Mouse (Mus musculus) intestine, embryonic 14.5 days (tissue): ENCODE results near the gene Calcb. TPM values are rescaled to one million over a fixed set of nuclear protein-coding genes. Genes with fewer than 3 reads are reported as not detected.

Experiments
- ATAC-seq: fragments of 200-750 bp; cut with Nextera tagmentation; replicated peaks from 2 replicates; pipeline ENCODE4 v1.8.0; 2017; ENCODE audit warnings: low read depth, moderate number of reproducible peaks, moderate TSS enrichment, moderate library complexity; ENCODE audit not compliant: low FRiP score, low TSS enrichment
- DNase-seq: peaks from one replicate; pipeline ENCODE4 v3.0.0-alpha.2; 2018; ENCODE audit warnings: low spot score
- H3K27ac ChIP-seq: fragments of 300-500 bp; sonication (generic); 2 replicates; pipeline ENCODE4 v1.5.1; 2014; ENCODE audit warnings: low read depth, mild to moderate bottlenecking, control low read depth
- H3K27me3 ChIP-seq: fragments of 300-500 bp; sonication (generic); replicated peaks from 2 replicates; pipeline ENCODE4 v1.6.1; 2014; ENCODE audit warnings: low read length, control low read depth; ENCODE audit not compliant: control insufficient read depth, insufficient read depth
- H3K36me3 ChIP-seq: fragments of 300-500 bp; sonication (generic); 2 replicates; pipeline ENCODE4 v1.6.1; 2014; ENCODE audit warnings: low read length, control low read depth; ENCODE audit not compliant: control insufficient read depth, insufficient read depth
- H3K4me1 ChIP-seq: fragments of 300-500 bp; sonication (generic); replicated peaks from 2 replicates; pipeline ENCODE4 v1.6.1; 2014; ENCODE audit warnings: low read length, control low read depth, mixed read lengths; ENCODE audit not compliant: control insufficient read depth, insufficient read depth
- H3K4me2 ChIP-seq: fragments of 300-500 bp; sonication (generic); 2 replicates; pipeline ENCODE4 v1.6.1; 2014; ENCODE audit warnings: low read length
- H3K4me3 ChIP-seq: fragments of 300-500 bp; sonication (generic); 2 replicates; pipeline ENCODE4 v1.5.1; 2014; ENCODE audit warnings: low read depth, low read length, control low read depth, mixed read lengths
- H3K9ac ChIP-seq: fragments of 300-500 bp; sonication (generic); 2 replicates; pipeline ENCODE4 v1.6.1; 2014; ENCODE audit warnings: mild to moderate bottlenecking, low read length
- H3K9me3 ChIP-seq: fragments of 300-500 bp; sonication (generic); 2 replicates; pipeline ENCODE4 v1.6.1; 2016; ENCODE audit warnings: low read length, control low read depth; ENCODE audit not compliant: control insufficient read depth
- WGBS: fragments of 180-500 bp; shearing (Covaris S2); extraction: QIAGEN DNeasy Blood & Tissue Kit; methylation state at CpG from one replicate; pipeline ENCODE4 v1.1.7; 2014; 5-methylcytosine and 5-hydroxymethylcytosine counted together
- polyA plus RNA-seq: library from polyadenylated mRNA; unstranded; fragments of >200 nt; fragmentation: Nextera tagmentation; extraction: Ambion mirVana; gene quantifications from 2 replicates; pipeline ENCODE4 v1.2.1, GENCODE M21; 2014

Gene Calcb
- polyA plus RNA-seq, 1 experiment from 2014 or later, result 1.3 TPM

DNA sequence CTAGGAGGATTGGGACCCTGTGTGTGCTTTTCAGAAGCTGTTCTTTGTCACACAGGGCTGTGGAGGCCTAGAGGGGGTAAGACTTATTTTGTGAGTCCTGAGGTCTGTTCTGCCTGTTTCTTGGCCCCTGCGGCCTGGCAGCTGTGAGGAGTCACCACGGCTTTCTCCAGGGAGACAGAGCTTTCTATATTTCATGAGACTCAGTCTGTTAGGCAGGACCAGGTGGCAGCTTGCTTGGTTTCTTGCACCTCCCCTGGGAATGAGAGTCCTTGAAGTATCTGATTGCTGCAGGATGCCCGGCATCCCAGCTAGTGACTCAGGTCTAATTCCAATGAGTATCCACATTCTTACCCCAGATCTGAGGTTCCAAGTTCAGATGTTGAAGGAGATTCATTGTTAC lies 46.8 kb downstream of the Calcb start:
- Histone ChIP-seq H3K4me3 (no peak overlapping the region), H3K36me3 (no peaks in the 10 kb centered on the region), H3K4me2 (no peak overlapping the region), H3K27me3 (no peaks in the 10 kb centered on the region), H3K4me1 (no peaks in the 10 kb centered on the region), H3K9ac (no peak overlapping the region), H3K9me3 (no peaks in the 10 kb centered on the region), H3K27ac (no peak overlapping the region)
- WGBS, result 79% methylated on average over 3 of the region's 3 CpGs
- no peak for ATAC-seq
- DNase-seq, result no peak

DNA sequence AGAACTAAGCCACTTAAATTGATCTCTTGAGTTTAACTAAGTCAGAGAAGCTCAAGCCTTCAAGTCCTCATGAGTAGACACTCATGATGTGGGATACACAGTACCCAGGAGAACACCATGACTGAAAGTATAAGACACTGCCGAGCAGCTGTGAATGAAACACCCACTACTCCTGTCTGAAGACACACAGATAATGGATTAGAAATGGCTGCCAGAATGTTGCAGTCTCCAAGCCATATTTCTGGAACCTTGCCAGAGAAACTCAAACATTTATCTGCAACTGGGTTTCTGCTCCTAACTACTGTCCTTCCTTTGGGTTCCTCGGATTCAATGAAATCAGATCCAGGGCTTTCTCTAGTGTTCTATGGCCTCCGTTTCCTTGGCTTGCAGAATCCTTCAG lies 48.1 kb downstream of the Calcb start:
- Histone ChIP-seq H3K27me3 (no peaks in the 10 kb centered on the region), H3K4me3 (no peak overlapping the region), H3K9me3 (no peaks in the 10 kb centered on the region), H3K4me2 (no peak overlapping the region), H3K27ac (no peak overlapping the region), H3K9ac (no peak overlapping the region), H3K4me1 (no peaks in the 10 kb centered on the region), H3K36me3 (no peaks in the 10 kb centered on the region)
- ATAC-seq, result no peak
- no peak for DNase-seq
- WGBS, result 59% methylated on average over 3 of the region's 3 CpGs

DNA sequence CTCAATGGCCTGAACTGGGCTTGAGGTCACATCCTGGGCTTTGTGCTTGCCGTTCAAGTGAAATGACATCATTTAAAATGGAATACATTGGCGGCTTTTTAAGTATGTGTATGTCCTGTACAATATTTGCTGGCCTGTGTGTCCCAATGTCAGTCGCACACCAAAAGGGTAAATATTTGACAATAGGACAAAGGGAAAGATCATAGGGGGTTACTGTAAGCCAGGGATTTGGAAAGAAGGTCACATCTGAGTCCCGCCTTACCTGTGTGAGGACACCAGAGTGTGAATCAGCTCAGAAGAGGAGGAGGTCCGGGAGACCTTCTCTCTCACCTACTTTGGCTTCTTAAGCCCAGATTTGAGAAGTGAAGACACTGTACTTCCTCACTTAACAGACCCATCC lies 50.1 kb downstream of the Calcb start:
- H3K9me3 ChIP-seq, result no peaks in the 10 kb centered on the region
- no peak overlapping the region for H3K27ac ChIP-seq
- 87% methylated on average over 5 of the region's 5 CpGs for WGBS
- no peak overlapping the region for H3K4me3 ChIP-seq
- H3K9ac ChIP-seq, result no peak overlapping the region
- ATAC-seq (no peak), DNase-seq (no peak)
- H3K36me3 ChIP-seq, result no peaks in the 10 kb centered on the region
- no peaks in the 10 kb centered on the region for H3K4me1 ChIP-seq
- no peak overlapping the region for H3K4me2 ChIP-seq
- H3K27me3 ChIP-seq, result no peaks in the 10 kb centered on the region

DNA sequence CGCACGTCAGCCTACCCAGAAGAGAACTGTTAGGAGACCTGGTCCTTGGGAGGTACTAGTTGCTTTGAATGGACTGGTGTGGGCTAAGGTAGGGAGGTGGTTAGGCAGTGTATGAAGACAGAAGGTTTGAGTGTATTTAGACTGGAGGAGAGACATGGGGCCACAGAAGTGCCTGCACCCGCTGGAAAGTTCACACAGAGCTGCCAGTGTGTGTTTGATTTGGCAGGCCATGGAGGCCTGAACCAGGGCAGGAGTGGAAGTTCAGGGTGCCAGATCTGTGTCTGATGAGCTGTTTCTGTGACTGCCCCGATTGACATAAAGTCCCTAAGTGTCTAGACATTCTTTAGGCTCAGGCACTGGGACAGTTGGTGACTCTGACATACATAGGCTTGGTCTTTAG lies 50.6 kb downstream of the Calcb start:
- Histone ChIP-seq H3K9me3 (no peaks in the 10 kb centered on the region), H3K4me1 (no peaks in the 10 kb centered on the region), H3K4me2 (no peak overlapping the region), H3K9ac (no peak overlapping the region), H3K27me3 (no peaks in the 10 kb centered on the region), H3K4me3 (no peak overlapping the region), H3K27ac (no peak overlapping the region), H3K36me3 (no peaks in the 10 kb centered on the region)
- no peak for ATAC-seq
- 87% methylated on average over 4 of the region's 4 CpGs for WGBS
- no peak for DNase-seq

DNA sequence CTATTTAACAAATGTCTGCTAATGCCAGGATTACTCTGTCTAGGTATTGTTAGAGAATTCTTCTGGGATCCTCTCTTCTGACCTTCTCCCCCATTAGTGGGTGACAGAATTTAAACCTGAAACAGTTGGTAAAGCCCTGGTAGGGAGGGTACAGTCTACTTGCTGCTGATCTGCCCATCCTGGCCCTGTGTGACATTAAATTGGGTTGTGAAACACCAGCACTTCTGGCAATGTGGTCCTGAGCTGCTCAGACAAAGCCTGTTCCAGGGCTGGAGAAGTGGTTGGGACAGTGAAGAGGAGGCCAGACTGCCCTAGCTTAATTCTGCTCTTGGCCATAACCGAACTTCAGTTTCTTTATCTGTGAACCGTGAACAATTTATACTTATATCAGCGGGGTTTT lies 52.1 kb downstream of the Calcb start:
- 88% methylated on average over 3 of the region's 3 CpGs for WGBS
- no peaks in the 10 kb centered on the region for H3K4me1 ChIP-seq
- ATAC-seq (no peak), DNase-seq (no peak)
- no peak overlapping the region for H3K9ac ChIP-seq
- H3K36me3 ChIP-seq, result no peaks in the 10 kb centered on the region
- H3K9me3 ChIP-seq, result no peaks in the 10 kb centered on the region
- no peaks in the 10 kb centered on the region for H3K27me3 ChIP-seq
- no peak overlapping the region for H3K4me3 ChIP-seq
- no peak overlapping the region for H3K4me2 ChIP-seq
- no peak overlapping the region for H3K27ac ChIP-seq

DNA sequence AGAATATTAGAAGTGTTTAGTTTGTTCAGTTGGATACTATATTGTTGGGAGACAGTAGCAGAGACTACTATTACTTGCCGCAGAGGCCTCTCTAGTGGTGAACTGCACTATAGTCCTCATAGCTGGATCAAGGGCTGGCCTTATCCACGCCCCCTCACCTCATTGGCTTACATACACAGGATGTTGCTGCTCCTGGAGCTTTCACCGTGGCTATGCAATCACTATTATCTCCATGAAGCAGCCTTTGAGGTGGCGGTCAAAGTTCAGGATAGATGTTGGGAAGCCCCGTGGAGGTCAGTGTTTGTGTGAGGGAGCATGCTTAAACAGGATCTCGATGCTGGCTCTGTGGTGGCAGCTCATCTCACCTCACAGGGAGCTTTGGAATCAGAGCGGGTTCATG lies 53.4 kb downstream of the Calcb start:
- Histone ChIP-seq H3K9me3 (no peaks in the 10 kb centered on the region), H3K27me3 (no peaks in the 10 kb centered on the region), H3K4me3 (no peak overlapping the region), H3K36me3 (no peaks in the 10 kb centered on the region), H3K27ac (no peak overlapping the region), H3K9ac (no peak overlapping the region), H3K4me1 (no peaks in the 10 kb centered on the region), H3K4me2 (no peak overlapping the region)
- WGBS, result 70% methylated on average over 7 of the region's 7 CpGs
- DNase-seq (no peak), ATAC-seq (no peak)

Other genes with a start within 250 kb of the Calcb start
- 2.4 and 2.7 TPM in 2 replicates for gene Cyp2r1, start 155.7 kb upstream of the Calcb start, polyA plus RNA-seq
- gene Calca, start 82.3 kb upstream of the Calcb start, polyA plus RNA-seq, result 1.2 and 2.4 TPM in 2 replicates
- gene Insc, start 25.1 kb downstream of the Calcb start, polyA plus RNA-seq, result 20.8 and 22.0 TPM in 2 replicates